Mouse (Mus musculus) bone marrow, adult 2 months (tissue): ENCODE measurements around the gene Shbg.

Source experiments
- CTCF ChIP-seq: fragments of 200-500 bp; IDR thresholded peaks from 2 replicates; pipeline ENCODE4 v1.5.1; 2011; ENCODE audit warnings: low read length, control low read depth; ENCODE audit not compliant: control insufficient read depth, insufficient read depth
- POLR2A ChIP-seq: fragments of 200-500 bp; IDR thresholded peaks from 2 replicates; pipeline ENCODE4 v1.6.1; 2011; ENCODE audit warnings: low read depth, mild to moderate bottlenecking, control low read depth, low read length, borderline replicate concordance; ENCODE audit not compliant: control insufficient read depth

GRCm38 (mm10) chr11:69609416-69609815 lies 8.3 kb downstream of the Shbg start:
- no peak for TF ChIP-seq CTCF
- no peak for TF ChIP-seq POLR2A
